Mouse (Mus musculus) activated CD4-positive, CD25-positive, alpha-beta regulatory T cell, adult 4 months (primary cell): ENCODE results near the gene Pafah1b3. TPM values are rescaled to one million over a fixed set of nuclear protein-coding genes. Genes with fewer than 3 reads are reported as not detected.
A peak's percentile ranks its signal among the peaks of the same experiment; 100 is the strongest.
"Not testable (repeated sequence)": the region's sequence is repeated elsewhere in the genome, so short reads cannot be mapped to it uniquely, and the experiment has no call there.

Experiments used
- ATAC-seq: one replicate; pipeline ENCODE4 v1.8.0; 2017
- polyA plus RNA-seq, 2 experiments: library from polyadenylated mRNA; unstranded; fragments of 100-300 nt; shearing (Covaris generic); gene quantifications; one replicate each; pipeline ENCODE4 v1.2.1; 2017

Pafah1b3 gene
- polyA plus RNA-seq = 10 to 100 TPM; 16.8 to 30.7 TPM

- peak; percentile 73 for ATAC-seq
Measured at GRCm38 (mm10) chr7:25297454-25298325, at the start of gene Pafah1b3. Gene Pafah1b3, minus strand, starts transcription at chr7:25297986.

GRCm38 (mm10) chr7:25341000-25341784 lies 43.4 kb upstream of the Pafah1b3 start:
- no peak for ATAC-seq

- no peak for ATAC-seq
Measured at GRCm38 (mm10) chr7:25339329-25339728, 41.5 kb upstream of the Pafah1b3 start.

- no peak for ATAC-seq
Measured at GRCm38 (mm10) chr7:25334472-25334871, 36.7 kb upstream of the Pafah1b3 start.

GRCm38 (mm10) chr7:25333596-25334307 lies 36.0 kb upstream of the Pafah1b3 start:
- no peak for ATAC-seq

- ATAC-seq = no peak
Measured at GRCm38 (mm10) chr7:25326233-25326632, 28.4 kb upstream of the Pafah1b3 start.

- ATAC-seq = not testable (repeated sequence)
Measured at GRCm38 (mm10) chr7:25325431-25325830, 27.6 kb upstream of the Pafah1b3 start.

- ATAC-seq = no peak
Measured at GRCm38 (mm10) chr7:25323219-25323618, 25.4 kb upstream of the Pafah1b3 start.

- ATAC-seq = no peak
Measured at GRCm38 (mm10) chr7:25322058-25322484, 24.3 kb upstream of the Pafah1b3 start.

- ATAC-seq = no peak
Measured at GRCm38 (mm10) chr7:25317446-25317999, 19.7 kb upstream of the Pafah1b3 start.

GRCm38 (mm10) chr7:25316532-25317445 lies 19.0 kb upstream of the Pafah1b3 start, which contains the start of gene Megf8:
Gene Megf8, plus strand, starts transcription at chr7:25317164.
- peak; percentile 84 for ATAC-seq

GRCm38 (mm10) chr7:25315306-25316041 lies 17.7 kb upstream of the Pafah1b3 start:
- ATAC-seq = no peak

- ATAC-seq = no peak
Measured at GRCm38 (mm10) chr7:25314606-25315305, 17.0 kb upstream of the Pafah1b3 start.

GRCm38 (mm10) chr7:25313325-25313724 lies 15.5 kb upstream of the Pafah1b3 start:
- no peak for ATAC-seq

- no peak for ATAC-seq
Measured at GRCm38 (mm10) chr7:25311193-25311592, 13.4 kb upstream of the Pafah1b3 start.

- ATAC-seq = no peak
Measured at GRCm38 (mm10) chr7:25309425-25309824, 11.6 kb upstream of the Pafah1b3 start.

GRCm38 (mm10) chr7:25308702-25309318 lies 11.0 kb upstream of the Pafah1b3 start:
- ATAC-seq = no peak

GRCm38 (mm10) chr7:25306614-25306996 lies 8.8 kb upstream of the Pafah1b3 start:
- ATAC-seq = no peak

GRCm38 (mm10) chr7:25305956-25306613 lies 8.3 kb upstream of the Pafah1b3 start, which contains the start of gene Tmem145:
Gene Tmem145, plus strand, starts transcription at chr7:25306106.
- no peak for ATAC-seq
